Mouse (Mus musculus) kidney, postnatal 0 days (tissue): ENCODE results near the gene Stub1. TPM values are rescaled to one million over a fixed set of nuclear protein-coding genes. Genes with fewer than 3 reads are reported as not detected.

ENCODE experiments used
- ATAC-seq: fragments of 200-750 bp; cut with Nextera tagmentation; replicated peaks from 2 replicates; pipeline ENCODE4 v1.8.0; 2017; ENCODE audit warnings: low read depth, moderate number of reproducible peaks, moderate TSS enrichment, moderate library complexity; ENCODE audit not compliant: low FRiP score
- DNase-seq: peaks from one replicate; pipeline ENCODE4 v3.0.0-alpha.2; 2016; ENCODE audit warnings: low spot score
- H3K27ac ChIP-seq: fragments of 300-500 bp; sonication (generic); 2 replicates; pipeline ENCODE4 v1.5.1; 2014; ENCODE audit warnings: mild to moderate bottlenecking
- H3K27me3 ChIP-seq: fragments of 300-500 bp; sonication (generic); 2 replicates; pipeline ENCODE4 v1.6.1; 2014; ENCODE audit warnings: low read length, mixed read lengths; ENCODE audit not compliant: insufficient read depth
- H3K36me3 ChIP-seq: fragments of 300-500 bp; sonication (generic); 2 replicates; pipeline ENCODE4 v1.6.1; 2014; ENCODE audit warnings: low read length, mixed read lengths; ENCODE audit not compliant: insufficient read depth
- H3K4me1 ChIP-seq: fragments of 300-500 bp; sonication (generic); replicated peaks from 2 replicates; pipeline ENCODE4 v1.6.1; 2014; ENCODE audit warnings: antibody characterized with exemption, low read length, mixed read lengths; ENCODE audit not compliant: insufficient read depth
- H3K4me2 ChIP-seq: fragments of 300-500 bp; sonication (generic); 2 replicates; pipeline ENCODE4 v1.6.1; 2014; ENCODE audit warnings: mild to moderate bottlenecking, low read length, moderate library complexity, mixed read lengths
- H3K4me3 ChIP-seq: fragments of 300-500 bp; sonication (generic); replicated peaks from 2 replicates; pipeline ENCODE4 v1.5.1; 2014; ENCODE audit warnings: low read depth, low read length
- H3K9ac ChIP-seq: fragments of 300-500 bp; sonication (generic); 2 replicates; pipeline ENCODE4 v1.6.1; 2014; ENCODE audit warnings: low read depth, low read length
- H3K9me3 ChIP-seq: fragments of 300-500 bp; sonication (generic); replicated peaks from 2 replicates; pipeline ENCODE4 v1.6.1; 2016; ENCODE audit warnings: low read length, inconsistent platforms, mixed read lengths
- CTCF ChIP-seq: IDR thresholded peaks from 2 replicates; pipeline ENCODE4 v1.5.1; 2016; ENCODE audit warnings: antibody characterized with exemption, low read depth, mild to moderate bottlenecking, moderate library complexity
- WGBS: fragments of 180-500 bp; shearing (Covaris S2); extraction: QIAGEN DNeasy Blood & Tissue Kit; methylation state at CpG from one replicate; pipeline ENCODE4 v1.1.7; 2014; 5-methylcytosine and 5-hydroxymethylcytosine counted together
- polyA plus RNA-seq: library from polyadenylated mRNA; unstranded; fragments of >200 nt; fragmentation: Nextera tagmentation; extraction: Ambion mirVana; gene quantifications from 2 replicates; pipeline ENCODE4 v1.2.1, GENCODE M21; 2015

Stub1 gene
- polyA plus RNA-seq, 1 experiment from 2014 or later: 267 TPM

- Histone ChIP-seq H3K27me3 (no peaks in the 10 kb centered on the region), H3K9me3 (no peaks in the 10 kb centered on the region), H3K4me2 (no peak overlapping the region), H3K27ac (peak overlapping the region; percentile 26; the same call in 1 of the 2 replicates), H3K36me3 (peaks cover 40% of the 10 kb centered on the region), H3K4me3 (no peak overlapping the region), H3K4me1 (peaks cover 32% of the 10 kb centered on the region), H3K9ac (no peak overlapping the region)
- ATAC-seq (no peak), DNase-seq (no peak)
- 79% methylated on average over 14 of the region's 14 CpGs for WGBS
- no peak for TF ChIP-seq CTCF
Observed at GRCm38 (mm10) chr17:25839455-25840235, 6.4 kb upstream of the Stub1 start.

DNA sequence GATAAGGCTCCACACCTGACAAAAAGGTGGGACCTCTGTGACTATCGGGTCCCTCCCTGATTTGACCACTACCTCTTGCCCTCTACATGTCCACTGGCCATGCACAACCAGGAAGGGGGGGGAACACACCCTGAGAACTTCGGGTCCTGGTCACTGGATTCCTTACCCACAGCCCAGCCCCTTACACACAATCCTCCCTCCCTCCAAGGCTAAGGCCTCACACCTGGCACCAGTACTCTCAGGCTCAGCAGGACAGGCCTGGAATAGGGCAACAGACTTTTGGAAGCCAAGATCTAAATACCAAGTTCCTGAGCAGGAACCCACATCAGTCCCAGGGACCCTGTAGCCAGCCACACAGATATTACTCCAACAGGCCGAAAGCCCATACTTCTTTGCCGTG is 5.7 kb upstream of the Stub1 start:
- TF ChIP-seq CTCF: no peak
- no peak for DNase-seq
- H3K9ac ChIP-seq: no peak overlapping the region
- no peak for ATAC-seq
- H3K36me3 ChIP-seq: peaks cover 42% of the 10 kb centered on the region
- H3K27ac ChIP-seq: peak overlapping the region; percentile 26
- peaks cover 39% of the 10 kb centered on the region for H3K4me1 ChIP-seq
- WGBS: 93% methylated on average over 4 of the region's 4 CpGs
- no peak overlapping the region for H3K4me3 ChIP-seq
- no peak overlapping the region for H3K4me2 ChIP-seq
- H3K9me3 ChIP-seq: no peaks in the 10 kb centered on the region
- no peaks in the 10 kb centered on the region for H3K27me3 ChIP-seq

GRCm38 (mm10) chr17:25837533-25837932 is 4.3 kb upstream of the Stub1 start:
- Histone ChIP-seq H3K4me1 (peaks cover 34% of the 10 kb centered on the region), H3K4me2 (peak overlapping the region; percentile 78; the same call in 1 of the 2 replicates)

GRCm38 (mm10) chr17:25837076-25837410 is 3.8 kb upstream of the Stub1 start, which contains the start of gene Rhbdl1:
Gene Rhbdl1, minus strand, starts transcription at chr17:25837295.
- Histone ChIP-seq H3K27me3 (no peaks in the 10 kb centered on the region), H3K4me1 (peaks cover 35% of the 10 kb centered on the region), H3K4me2 (peak within 1 kb of the TSS; percentile 78), H3K27ac (peak within 1 kb of the TSS; percentile 84), H3K9ac (peak within 1 kb of the TSS; percentile 64), H3K4me3 (peak within 1 kb of the TSS; percentile 34), H3K36me3 (peaks cover 38% of the 10 kb centered on the region), H3K9me3 (no peaks in the 10 kb centered on the region)
- no peak for TF ChIP-seq CTCF
- no peak; the same call in 1 of the 2 replicates for ATAC-seq
- WGBS: 2% methylated on average over 29 of the region's 29 CpGs
- DNase-seq: peak; percentile 53

More at GRCm38 (mm10) chr17:25837533-25837932, 4.3 kb upstream of the Stub1 start:
- Histone ChIP-seq H3K36me3 (peaks cover 42% of the 10 kb centered on the region), H3K9ac (0 out of 2 replicates have a peak overlapping the region, but pooled peaks have one; percentile 64), H3K27ac (peak overlapping the region; percentile 84; the same call in 1 of the 2 replicates), H3K27me3 (no peaks in the 10 kb centered on the region), H3K4me3 (no peak overlapping the region), H3K9me3 (no peaks in the 10 kb centered on the region)
- WGBS: 58% methylated on average over 3 of the region's 3 CpGs
- no peak for ATAC-seq
- TF ChIP-seq CTCF: no peak
- DNase-seq: no peak

DNA sequence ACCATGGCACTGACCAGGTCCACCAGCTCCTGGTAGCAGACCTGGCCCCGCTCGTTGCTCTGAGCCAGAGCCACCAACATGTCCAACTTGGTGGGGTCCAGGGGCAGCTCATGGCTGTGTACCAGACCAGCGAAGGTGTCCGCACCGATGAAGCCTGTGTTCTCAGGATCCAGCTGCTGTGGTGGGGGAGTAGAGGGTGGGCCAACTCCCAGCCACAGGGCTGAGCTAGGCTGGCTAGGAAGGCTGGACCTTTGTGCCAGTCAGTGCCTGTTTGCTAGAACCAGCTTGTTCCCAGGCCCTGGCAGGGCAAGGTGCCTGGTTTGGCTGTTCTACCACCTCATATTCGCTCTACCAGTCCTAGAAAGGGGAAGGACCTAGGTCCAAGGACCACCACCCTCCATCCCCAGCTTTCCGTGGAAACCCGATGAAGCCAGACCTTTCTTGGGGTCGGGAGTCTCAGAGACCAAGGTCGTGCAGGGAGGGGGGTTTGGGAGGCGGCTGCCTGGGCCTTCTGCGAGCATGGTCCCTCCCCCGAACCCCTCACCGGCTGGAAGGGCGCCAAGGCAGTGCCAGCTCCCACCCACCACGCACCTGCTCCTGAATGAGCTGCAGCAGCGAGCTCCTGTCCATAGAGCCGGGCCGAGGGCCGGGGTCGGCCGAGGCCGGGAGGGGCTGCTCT is 3.3 kb upstream of the Stub1 start:
- H3K27me3 ChIP-seq: no peaks in the 10 kb centered on the region
- H3K9me3 ChIP-seq: no peaks in the 10 kb centered on the region
- DNase-seq (no peak), ATAC-seq (no peak; the same call in 1 of the 2 replicates)
- peak overlapping the region; percentile 64 for H3K9ac ChIP-seq
- peaks cover 40% of the 10 kb centered on the region for H3K4me1 ChIP-seq
- 14% methylated on average over 23 of the region's 23 CpGs for WGBS
- H3K36me3 ChIP-seq: peaks cover 33% of the 10 kb centered on the region
- TF ChIP-seq CTCF: no peak
- peak overlapping the region; percentile 84 for H3K27ac ChIP-seq
- H3K4me2 ChIP-seq: peak overlapping the region; percentile 78
- H3K4me3 ChIP-seq: peak overlapping the region; percentile 34

DNA sequence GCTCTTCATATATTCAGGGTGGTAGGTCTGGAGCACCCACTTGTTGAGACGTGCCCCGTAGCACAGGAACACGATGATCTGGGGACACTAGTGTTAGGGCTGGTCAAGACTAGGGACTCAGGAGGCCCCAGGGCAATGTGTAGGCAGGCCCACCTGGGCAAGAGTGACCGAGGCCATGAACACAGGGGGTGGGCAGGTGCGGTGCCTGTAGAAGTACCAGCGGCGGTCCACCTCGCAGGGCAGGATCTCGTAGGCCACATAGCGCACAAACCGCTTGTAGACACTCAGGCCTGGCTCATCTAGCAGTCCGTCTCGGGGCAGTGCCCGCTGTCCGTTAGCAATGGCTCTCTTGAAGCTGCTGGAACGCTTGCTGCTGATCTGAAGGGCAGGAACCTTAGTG is 2.6 kb upstream of the Stub1 start:
- H3K36me3 ChIP-seq: peaks cover 33% of the 10 kb centered on the region
- peaks cover 45% of the 10 kb centered on the region for H3K4me1 ChIP-seq
- H3K9ac ChIP-seq: no peak overlapping the region
- no peak for TF ChIP-seq CTCF
- no peaks in the 10 kb centered on the region for H3K9me3 ChIP-seq
- WGBS: 86% methylated on average over 16 of the region's 16 CpGs
- no peak for DNase-seq
- no peak overlapping the region for H3K4me3 ChIP-seq
- no peak overlapping the region for H3K4me2 ChIP-seq
- no peak for ATAC-seq
- H3K27me3 ChIP-seq: no peaks in the 10 kb centered on the region
- H3K27ac ChIP-seq: peak overlapping the region; percentile 84
